Mouse (Mus musculus): Measurements from ENCODE around the gene Scrn1. TPM values are rescaled to one million over a fixed set of nuclear protein-coding genes. Genes with fewer than 3 reads are reported as not detected.
A peak's percentile ranks its signal among the peaks of the same experiment; 100 is the strongest.

The Scrn1 gene
- polyA plus RNA-seq, 1 experiment from 2014 or later = 2.7 TPM

DNA sequence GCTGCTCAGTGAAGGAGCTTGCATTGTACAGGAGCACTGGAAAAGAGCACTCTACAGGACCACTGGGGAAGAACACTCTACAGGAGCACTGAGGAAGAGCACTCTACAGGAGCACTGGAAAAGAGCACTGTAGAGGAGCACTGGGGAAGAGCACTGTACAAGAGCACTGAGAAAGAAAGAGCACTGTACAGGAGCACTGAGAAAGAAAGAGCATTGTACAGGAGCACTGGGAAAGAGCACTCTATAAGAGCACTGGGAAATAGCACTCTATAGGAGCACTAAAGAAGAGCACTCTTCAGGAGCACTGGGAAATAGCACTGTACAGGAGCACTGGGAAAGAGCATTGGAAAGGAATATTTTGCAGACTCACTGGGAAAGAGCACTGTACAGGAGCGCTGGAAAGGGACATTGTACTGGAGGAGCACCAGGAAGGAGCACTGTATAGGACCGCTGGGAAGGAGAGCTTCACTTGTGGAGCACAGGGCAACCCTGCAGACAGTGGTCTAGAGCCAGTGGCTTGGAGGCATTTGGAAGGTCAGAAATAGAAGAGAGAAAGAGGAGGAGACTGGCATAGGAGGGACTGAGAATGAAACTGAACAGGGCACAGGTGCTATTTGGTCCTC lies 49.7 kb downstream of the Scrn1 start:
- Histone ChIP-seq H3K36me3 (ENCODE audit: control insufficient read depth, insufficient read depth, low read length) (no peaks in the 10 kb centered on the region), H3K27ac (ENCODE audit: low read length) (no peak overlapping the region), H3K9me3 (ENCODE audit: control insufficient read depth, low read length) (no peaks in the 10 kb centered on the region), H3K9ac (ENCODE audit: low read length) (no peak overlapping the region), H3K4me1 (replicated peaks; ENCODE audit: control insufficient read depth, insufficient read depth, low read length) (no peaks in the 10 kb centered on the region), H3K4me3 (ENCODE audit: low read length) (no peak overlapping the region), H3K27me3 (ENCODE audit: control insufficient read depth, insufficient read depth, low read depth, low read length) (no peaks in the 10 kb centered on the region), H3K4me2 (ENCODE audit: low read depth, low read length) (no peak overlapping the region)
- 75% methylated on average over 2 of the region's 2 CpGs for WGBS
- no peak for ATAC-seq (ENCODE audit: low read depth)

DNA sequence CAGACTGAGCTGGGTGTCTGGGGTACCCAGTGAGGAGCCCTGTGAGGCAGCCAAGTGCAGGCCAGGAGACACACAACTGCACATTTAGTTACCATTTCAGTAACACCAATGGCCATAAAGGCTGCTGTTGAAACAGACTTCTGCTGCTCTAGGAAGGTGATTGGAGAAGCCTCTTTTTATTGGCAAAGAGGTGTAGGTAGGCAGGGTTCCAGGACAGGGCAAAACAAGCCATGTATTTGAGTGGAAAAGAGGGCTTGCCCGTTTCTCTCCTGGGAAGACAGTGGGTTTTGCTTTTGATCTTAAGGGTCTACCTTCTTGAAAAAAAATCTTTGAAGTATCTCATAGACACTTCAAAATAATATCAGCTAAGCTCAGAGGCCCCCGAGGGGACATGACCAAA lies 54.0 kb downstream of the Scrn1 start:
- no peak overlapping the region for H3K4me2 ChIP-seq (ENCODE audit: low read depth, low read length)
- H3K27me3 ChIP-seq (ENCODE audit: control insufficient read depth, insufficient read depth, low read depth, low read length) = no peaks in the 10 kb centered on the region
- no peak overlapping the region for H3K27ac ChIP-seq (ENCODE audit: low read length)
- 21% methylated on average over 2 of the region's 2 CpGs for WGBS
- H3K36me3 ChIP-seq (ENCODE audit: control insufficient read depth, insufficient read depth, low read length) = no peaks in the 10 kb centered on the region
- H3K9me3 ChIP-seq (ENCODE audit: control insufficient read depth, low read length) = no peaks in the 10 kb centered on the region
- no peak overlapping the region for H3K9ac ChIP-seq (ENCODE audit: low read length)
- peaks cover 7% of the 10 kb centered on the region for H3K4me1 ChIP-seq (replicated peaks; ENCODE audit: control insufficient read depth, insufficient read depth, low read length)
- no peak overlapping the region for H3K4me3 ChIP-seq (ENCODE audit: low read length)
- ATAC-seq (ENCODE audit: low read depth) = no peak

DNA sequence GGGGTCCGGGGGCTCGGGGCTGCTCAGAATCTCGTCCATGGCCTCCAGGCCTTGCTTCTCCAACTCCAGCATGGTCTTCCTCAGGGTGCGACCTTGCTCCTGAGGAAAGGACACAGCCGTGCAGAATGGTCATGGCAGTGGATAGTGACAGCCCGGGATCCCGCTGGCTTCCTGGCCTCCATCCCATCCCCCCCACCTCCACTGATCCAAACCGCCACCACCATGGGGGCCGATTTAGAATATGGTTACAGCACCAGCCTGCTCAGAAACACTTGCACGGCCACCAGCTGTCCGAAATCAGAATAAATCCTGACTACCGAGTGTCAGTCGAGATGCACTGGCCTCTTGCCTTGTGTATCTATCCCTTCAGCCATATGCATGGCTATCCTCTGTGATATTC lies 57.0 kb downstream of the Scrn1 start:
- H3K4me2 ChIP-seq (ENCODE audit: low read depth, low read length) = no peak overlapping the region
- H3K9ac ChIP-seq (ENCODE audit: low read length) = no peak overlapping the region
- no peak for ATAC-seq (ENCODE audit: low read depth)
- no peaks in the 10 kb centered on the region for H3K9me3 ChIP-seq (ENCODE audit: control insufficient read depth, low read length)
- WGBS = 90% methylated on average over 13 of the region's 13 CpGs
- no peak overlapping the region for H3K4me3 ChIP-seq (ENCODE audit: low read length)
- H3K4me1 ChIP-seq (replicated peaks; ENCODE audit: control insufficient read depth, insufficient read depth, low read length) = peaks cover 7% of the 10 kb centered on the region
- no peaks in the 10 kb centered on the region for H3K27me3 ChIP-seq (ENCODE audit: control insufficient read depth, insufficient read depth, low read depth, low read length)
- H3K27ac ChIP-seq (ENCODE audit: low read length) = no peak overlapping the region
- H3K36me3 ChIP-seq (ENCODE audit: control insufficient read depth, insufficient read depth, low read length) = no peaks in the 10 kb centered on the region

DNA sequence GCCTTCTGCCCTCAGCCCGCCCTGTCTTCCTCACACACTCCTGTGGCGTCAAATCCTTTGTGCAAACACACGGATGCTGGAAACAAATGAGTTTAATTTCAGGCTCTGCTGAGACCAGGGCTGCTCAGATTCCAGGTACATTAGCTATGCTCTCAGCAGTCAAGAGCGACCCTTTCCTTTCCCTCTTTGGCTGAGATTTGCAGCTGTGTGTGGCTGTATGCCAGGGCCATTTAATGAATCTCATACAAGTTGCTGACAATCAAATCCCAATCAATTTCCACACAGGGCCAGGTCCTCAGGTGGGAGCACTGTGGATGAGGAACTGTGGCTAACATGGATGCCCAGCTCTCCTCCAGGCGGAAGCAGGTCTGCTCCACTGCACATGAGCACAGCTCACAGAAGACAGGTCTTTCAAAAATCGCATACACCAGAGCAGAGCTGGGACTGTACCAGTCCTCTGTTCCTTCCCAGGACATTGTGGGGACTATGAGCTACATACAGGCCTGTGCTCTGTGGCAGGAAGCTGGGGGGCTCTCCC lies 58.0 kb downstream of the Scrn1 start:
- Histone ChIP-seq H3K4me1 (replicated peaks; ENCODE audit: control insufficient read depth, insufficient read depth, low read length) (peaks cover 7% of the 10 kb centered on the region), H3K4me3 (ENCODE audit: low read length) (no peak overlapping the region), H3K9me3 (ENCODE audit: control insufficient read depth, low read length) (no peaks in the 10 kb centered on the region), H3K9ac (ENCODE audit: low read length) (no peak overlapping the region), H3K4me2 (ENCODE audit: low read depth, low read length) (no peak overlapping the region), H3K27me3 (ENCODE audit: control insufficient read depth, insufficient read depth, low read depth, low read length) (no peaks in the 10 kb centered on the region), H3K36me3 (ENCODE audit: control insufficient read depth, insufficient read depth, low read length) (no peaks in the 10 kb centered on the region), H3K27ac (ENCODE audit: low read length) (peak overlapping the region; percentile 41; the same call in 1 of the 2 replicates)
- 38% methylated on average over 6 of the region's 6 CpGs for WGBS
- ATAC-seq (ENCODE audit: low read depth) = peak; percentile 47

DNA sequence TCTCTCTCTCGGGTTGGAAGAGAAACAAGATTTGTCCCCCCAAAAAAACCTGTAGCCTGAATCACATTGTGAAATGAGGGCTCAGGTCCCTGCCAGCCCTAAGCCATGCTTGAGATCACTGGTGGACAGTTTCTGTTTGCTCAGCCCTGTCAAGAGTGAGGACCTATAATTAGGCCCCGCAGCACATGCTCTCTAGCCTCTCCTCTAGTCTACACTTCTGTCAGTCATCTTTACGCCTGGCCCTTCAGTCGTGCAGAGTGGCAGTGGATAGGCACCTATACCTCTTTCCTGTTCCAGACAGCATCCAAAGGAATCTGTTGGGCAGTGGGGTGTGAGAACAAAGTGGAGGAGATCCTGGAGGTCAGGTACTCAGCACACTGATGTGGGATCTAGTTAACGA lies 58.5 kb downstream of the Scrn1 start:
- 42% methylated on average over 5 of the region's 5 CpGs for WGBS
- peak; percentile 19; the same call in 1 of the 2 replicates for ATAC-seq (ENCODE audit: low read depth)
- H3K4me1 ChIP-seq (replicated peaks; ENCODE audit: control insufficient read depth, insufficient read depth, low read length) = peaks cover 10% of the 10 kb centered on the region

DNA sequence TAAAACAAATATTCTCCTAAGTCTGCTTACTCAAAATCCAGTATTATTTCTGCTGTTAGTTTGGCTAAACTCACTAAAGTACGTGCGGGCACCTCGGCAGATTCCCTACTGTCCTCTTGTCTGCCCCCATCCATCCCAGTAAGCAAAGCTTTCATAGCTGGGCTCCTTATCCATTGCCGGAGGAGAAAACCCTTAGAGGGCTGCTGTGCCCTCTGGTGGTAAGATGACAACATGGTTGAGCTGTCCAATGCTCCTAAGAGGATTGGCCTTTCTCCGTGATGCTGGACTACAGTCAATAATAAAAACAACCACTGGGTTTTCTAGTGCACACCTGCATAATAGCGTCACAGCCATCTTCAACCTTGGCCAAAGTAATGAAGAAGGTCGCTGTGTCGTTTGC lies 59.3 kb downstream of the Scrn1 start:
- H3K27ac ChIP-seq (ENCODE audit: low read length) = no peak overlapping the region
- ATAC-seq (ENCODE audit: low read depth) = no peak
- WGBS = 25% methylated on average over 8 of the region's 8 CpGs
- no peak overlapping the region for H3K4me3 ChIP-seq (ENCODE audit: low read length)
- no peak overlapping the region for H3K4me2 ChIP-seq (ENCODE audit: low read depth, low read length)
- H3K27me3 ChIP-seq (ENCODE audit: control insufficient read depth, insufficient read depth, low read depth, low read length) = no peaks in the 10 kb centered on the region
- H3K9ac ChIP-seq (ENCODE audit: low read length) = no peak overlapping the region
- no peaks in the 10 kb centered on the region for H3K9me3 ChIP-seq (ENCODE audit: control insufficient read depth, low read length)
- H3K36me3 ChIP-seq (ENCODE audit: control insufficient read depth, insufficient read depth, low read length) = no peaks in the 10 kb centered on the region
- peaks cover 16% of the 10 kb centered on the region for H3K4me1 ChIP-seq (replicated peaks; ENCODE audit: control insufficient read depth, insufficient read depth, low read length)

More for the DNA sequence above, 58.5 kb downstream of the Scrn1 start:
- Histone ChIP-seq H3K27me3 (ENCODE audit: control insufficient read depth, insufficient read depth, low read depth, low read length) (no peaks in the 10 kb centered on the region), H3K4me3 (ENCODE audit: low read length) (no peak overlapping the region), H3K9ac (ENCODE audit: low read length) (no peak overlapping the region), H3K4me2 (ENCODE audit: low read depth, low read length) (no peak overlapping the region), H3K9me3 (ENCODE audit: control insufficient read depth, low read length) (no peaks in the 10 kb centered on the region), H3K27ac (ENCODE audit: low read length) (no peak overlapping the region), H3K36me3 (ENCODE audit: control insufficient read depth, insufficient read depth, low read length) (no peaks in the 10 kb centered on the region)

DNA sequence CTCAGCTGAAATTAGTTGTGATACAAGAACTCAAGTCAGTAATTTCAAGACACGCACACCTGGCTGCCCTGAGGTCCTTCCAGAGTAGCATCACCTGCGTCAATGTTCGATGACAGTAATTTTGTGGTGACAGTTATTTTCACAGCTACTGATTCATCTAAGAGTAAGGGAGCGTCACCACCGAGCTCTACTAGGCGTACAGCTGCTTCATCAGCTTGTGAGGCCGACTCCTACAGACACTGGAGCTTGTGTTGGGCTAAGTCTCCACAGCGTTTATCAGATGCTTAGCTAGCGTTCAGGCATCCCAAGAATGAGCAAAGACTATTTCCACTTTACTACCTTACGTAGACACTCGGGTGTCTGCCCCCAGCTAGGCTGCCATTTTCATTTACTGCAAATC lies 60.0 kb downstream of the Scrn1 start:
- WGBS = 67% methylated on average over 11 of the region's 11 CpGs
- peaks cover 16% of the 10 kb centered on the region for H3K4me1 ChIP-seq (replicated peaks; ENCODE audit: control insufficient read depth, insufficient read depth, low read length)

DNA sequence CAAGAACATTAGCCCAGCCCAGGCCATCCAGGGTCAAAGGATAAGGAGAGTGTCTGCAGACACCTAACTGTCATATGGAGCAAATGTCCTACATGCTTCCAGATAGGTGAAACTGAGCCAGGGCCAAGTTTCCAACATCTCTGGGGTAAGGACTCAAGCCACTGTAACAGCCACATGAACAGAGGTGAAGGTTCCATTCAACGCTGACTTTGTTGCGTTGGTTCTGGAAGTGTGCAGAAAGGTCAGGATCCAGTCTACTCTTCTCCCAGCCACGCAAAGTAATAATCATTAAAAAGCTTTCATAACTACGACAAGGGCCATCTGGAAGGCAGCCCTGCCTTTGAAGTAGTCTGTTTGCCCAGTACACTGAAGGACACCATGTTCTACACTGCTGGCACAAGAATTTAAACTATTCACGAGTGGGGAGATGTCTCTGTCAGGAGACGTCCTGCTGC lies 63.6 kb downstream of the Scrn1 start:
- Histone ChIP-seq H3K4me2 (ENCODE audit: low read depth, low read length) (no peak overlapping the region), H3K36me3 (ENCODE audit: control insufficient read depth, insufficient read depth, low read length) (no peaks in the 10 kb centered on the region), H3K4me3 (ENCODE audit: low read length) (no peak overlapping the region), H3K27ac (ENCODE audit: low read length) (no peak overlapping the region), H3K9me3 (ENCODE audit: control insufficient read depth, low read length) (no peaks in the 10 kb centered on the region), H3K27me3 (ENCODE audit: control insufficient read depth, insufficient read depth, low read depth, low read length) (no peaks in the 10 kb centered on the region), H3K4me1 (replicated peaks; ENCODE audit: control insufficient read depth, insufficient read depth, low read length) (peaks cover 9% of the 10 kb centered on the region), H3K9ac (ENCODE audit: low read length) (no peak overlapping the region)
- WGBS = 28% methylated on average over 6 of the region's 6 CpGs
- ATAC-seq (ENCODE audit: low read depth) = peak; percentile 55

More for the DNA sequence above, 60.0 kb downstream of the Scrn1 start:
- Histone ChIP-seq H3K4me2 (ENCODE audit: low read depth, low read length) (no peak overlapping the region), H3K9me3 (ENCODE audit: control insufficient read depth, low read length) (no peaks in the 10 kb centered on the region), H3K36me3 (ENCODE audit: control insufficient read depth, insufficient read depth, low read length) (no peaks in the 10 kb centered on the region), H3K9ac (ENCODE audit: low read length) (no peak overlapping the region), H3K27ac (ENCODE audit: low read length) (no peak overlapping the region), H3K4me3 (ENCODE audit: low read length) (no peak overlapping the region), H3K27me3 (ENCODE audit: control insufficient read depth, insufficient read depth, low read depth, low read length) (no peaks in the 10 kb centered on the region)
- no peak for ATAC-seq (ENCODE audit: low read depth)

DNA sequence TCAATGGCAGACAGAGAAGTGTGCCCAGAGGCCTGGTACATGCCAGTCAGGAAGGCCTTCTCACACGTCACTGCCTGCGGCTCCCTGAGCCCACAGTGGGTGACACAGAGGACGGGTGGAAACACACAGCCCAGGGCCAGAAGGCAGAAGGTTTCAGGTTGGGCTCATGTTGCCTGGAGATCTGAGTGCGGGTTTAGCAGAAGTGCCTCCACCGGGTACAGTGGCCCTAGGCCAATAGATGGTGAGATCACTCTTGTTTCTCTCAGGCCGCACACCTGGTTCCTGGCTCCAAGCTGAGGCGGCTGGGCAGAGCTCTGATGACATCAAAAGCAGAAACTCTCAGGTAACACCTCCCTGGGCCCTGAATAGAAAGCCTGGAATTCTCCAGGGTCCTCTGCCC lies 70.1 kb downstream of the Scrn1 start:
- Histone ChIP-seq H3K36me3 (ENCODE audit: control insufficient read depth, insufficient read depth, low read length) (no peaks in the 10 kb centered on the region), H3K9ac (ENCODE audit: low read length) (no peak overlapping the region), H3K27ac (ENCODE audit: low read length) (no peak overlapping the region), H3K4me2 (ENCODE audit: low read depth, low read length) (no peak overlapping the region), H3K4me3 (ENCODE audit: low read length) (no peak overlapping the region), H3K27me3 (ENCODE audit: control insufficient read depth, insufficient read depth, low read depth, low read length) (no peaks in the 10 kb centered on the region), H3K9me3 (ENCODE audit: control insufficient read depth, low read length) (no peaks in the 10 kb centered on the region), H3K4me1 (replicated peaks; ENCODE audit: control insufficient read depth, insufficient read depth, low read length) (no peaks in the 10 kb centered on the region)
- no peak for ATAC-seq (ENCODE audit: low read depth)
- 80% methylated on average over 7 of the region's 7 CpGs for WGBS

All from lung, embryonic 16.5 days (tissue).